Mouse (Mus musculus) T-helper 17 cell (primary cell): Measurements from ENCODE around the gene Gpr39.
"Not testable (repeated sequence)": the region's sequence is repeated elsewhere in the genome, so short reads cannot be mapped to it uniquely, and the experiment has no call there.

Experiments used
- in situ Hi-C, 2 experiments: fragments of 300-600 bp; cut with MboI, MseI; formaldehyde crosslinking; loops; 1 replicate in 1 of 2; 2 replicates in 1 of 2; pipeline ENCODE4 v1.15.1; 2025; ENCODE audit warnings: high pct_unique_total_duplicates in 2 of 2

Gene Gpr39

DNA sequence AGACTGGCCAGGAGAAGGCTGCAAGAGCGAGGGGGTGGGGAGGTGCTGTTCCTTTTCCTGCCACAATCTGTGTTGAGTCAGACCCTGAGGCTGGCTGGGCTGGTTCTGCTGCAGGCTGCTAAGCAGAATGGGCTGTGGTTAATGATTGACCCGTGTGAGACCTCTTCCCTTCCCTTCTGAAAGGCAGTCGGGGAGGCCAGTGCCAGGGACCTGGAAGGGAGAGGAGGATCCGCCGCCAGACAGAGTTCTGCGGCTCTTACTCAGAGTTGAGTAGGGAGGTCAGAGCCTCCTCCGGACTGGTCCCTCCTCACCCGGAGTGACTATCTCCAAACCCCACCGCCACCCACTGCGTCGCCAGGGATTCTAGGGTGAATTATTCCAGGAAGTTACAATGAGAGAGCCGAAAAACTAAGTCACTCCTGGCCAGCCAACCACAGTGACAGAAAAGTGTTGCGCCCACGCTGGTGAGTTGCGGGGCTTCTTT lies at the start of gene Gpr39:
Gene Gpr39, plus strand, starts transcription at position 206 of the 484 bp plus-strand sequence.
- in situ Hi-C loops: no loop called here

DNA sequence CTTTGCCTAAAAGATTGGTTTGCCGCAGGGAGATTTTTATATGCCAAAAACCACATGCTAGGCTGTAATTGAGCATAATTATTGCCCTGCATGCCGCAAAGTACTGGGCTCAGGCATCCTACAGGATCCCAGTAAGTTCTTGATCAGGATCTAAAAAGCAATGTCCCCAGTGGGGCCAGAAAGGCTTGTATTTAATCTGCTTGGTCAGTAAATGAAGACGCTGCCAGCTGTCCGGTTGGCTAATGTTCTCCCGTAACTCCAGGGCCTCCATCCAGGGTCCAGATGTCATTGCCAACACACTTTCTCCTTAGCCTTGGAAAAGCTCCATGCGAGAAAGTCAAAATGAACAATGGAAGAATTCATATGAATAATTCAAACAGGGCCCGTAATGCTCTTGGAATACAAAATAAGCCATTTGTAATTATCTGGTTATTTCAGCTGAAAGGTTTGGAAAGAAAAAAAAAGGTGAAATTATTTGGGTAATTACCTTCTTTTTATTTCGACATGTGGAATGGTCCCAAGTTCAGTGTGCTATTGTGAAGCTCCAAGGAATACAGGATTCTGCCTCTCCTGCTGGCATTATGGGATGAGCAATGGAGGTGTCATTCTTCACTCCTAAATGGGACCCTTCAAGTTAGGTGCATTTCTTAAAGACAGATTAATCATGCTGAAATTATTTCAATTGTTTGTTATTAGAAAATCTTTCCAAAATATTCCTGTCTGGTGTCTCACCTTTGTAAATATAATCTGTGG lies 37.1 kb upstream of the Gpr39 start:
- in situ Hi-C loops: no loop called here

DNA sequence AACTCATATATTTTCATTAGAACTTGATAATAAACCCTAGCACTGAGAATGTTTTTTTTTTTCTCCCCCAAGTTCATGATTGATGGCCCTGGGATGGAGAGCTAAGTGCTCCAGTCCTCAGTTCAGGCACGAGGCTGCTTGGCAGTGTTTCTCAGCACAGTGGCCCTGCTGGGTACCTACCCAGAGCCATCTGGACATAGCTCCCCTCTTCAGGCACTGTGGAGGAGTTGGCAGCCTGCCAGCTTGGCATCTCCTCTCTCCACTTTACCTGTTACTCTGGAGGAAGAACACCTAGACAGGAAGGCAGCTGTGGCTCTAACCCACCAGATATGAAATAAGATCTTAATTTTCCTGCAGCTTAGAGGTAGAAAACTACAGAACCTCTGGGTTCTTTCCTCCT lies 33.2 kb upstream of the Gpr39 start:
- in situ Hi-C loops: no loop called here

DNA sequence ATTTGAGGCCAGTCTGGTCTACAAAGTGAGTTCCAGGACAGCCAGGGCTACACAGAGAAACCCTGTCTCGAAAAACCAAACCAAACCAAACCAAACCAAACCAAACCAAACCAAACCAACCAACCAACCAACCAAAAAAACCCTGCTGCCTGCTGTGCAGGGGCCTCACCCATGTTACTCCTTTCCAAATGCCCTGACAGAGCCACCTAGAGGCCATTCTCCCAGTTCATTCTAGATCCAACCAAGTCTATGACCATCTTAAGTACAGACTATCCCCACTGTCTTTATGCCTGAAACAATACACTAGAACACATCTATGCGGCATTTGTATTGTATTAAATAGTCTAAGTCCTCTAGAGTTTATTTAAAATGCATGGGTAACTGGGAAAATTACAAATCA lies 30.0 kb upstream of the Gpr39 start:
- in situ Hi-C loops: not testable (repeated sequence)

DNA sequence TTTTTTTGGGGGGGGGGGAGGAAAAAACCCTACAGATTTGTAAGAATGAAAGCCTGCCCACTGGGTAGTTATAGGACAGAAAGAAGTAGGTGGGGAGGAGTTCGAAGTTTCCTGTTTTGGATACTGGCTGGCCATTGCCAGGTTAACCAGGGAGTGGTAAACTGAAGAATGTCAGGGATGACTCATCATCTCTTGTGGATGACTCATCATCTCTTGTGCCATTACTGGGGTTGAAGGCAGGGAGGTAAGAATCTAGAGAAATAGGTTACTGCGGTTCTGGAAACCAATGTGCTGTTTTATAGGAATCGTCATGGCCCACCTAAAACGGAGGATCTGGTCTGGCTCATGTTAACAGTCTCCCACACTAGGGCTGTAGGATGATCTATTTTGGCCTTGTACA lies 28.8 kb upstream of the Gpr39 start:
- in situ Hi-C loops: no loop called here

DNA sequence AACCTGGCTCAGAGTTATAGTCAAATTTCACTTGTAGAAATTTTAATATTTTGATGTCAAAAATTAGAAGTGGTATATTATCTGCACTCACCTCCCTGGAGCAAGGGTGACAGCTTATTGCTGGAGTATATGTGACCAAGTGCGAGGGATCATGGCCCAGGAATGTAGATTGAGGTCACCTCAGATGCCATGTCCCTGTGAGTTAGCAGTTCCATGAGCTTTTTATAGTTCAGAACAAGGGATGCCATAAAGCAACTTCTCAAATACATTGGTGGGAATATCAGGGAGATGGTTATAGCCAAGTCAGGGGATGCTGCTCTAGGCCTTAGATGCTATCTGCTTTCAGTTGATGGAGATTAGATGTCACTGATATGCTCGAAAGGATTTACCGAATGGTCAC lies 27.7 kb upstream of the Gpr39 start:
- in situ Hi-C loops: no loop called here

DNA sequence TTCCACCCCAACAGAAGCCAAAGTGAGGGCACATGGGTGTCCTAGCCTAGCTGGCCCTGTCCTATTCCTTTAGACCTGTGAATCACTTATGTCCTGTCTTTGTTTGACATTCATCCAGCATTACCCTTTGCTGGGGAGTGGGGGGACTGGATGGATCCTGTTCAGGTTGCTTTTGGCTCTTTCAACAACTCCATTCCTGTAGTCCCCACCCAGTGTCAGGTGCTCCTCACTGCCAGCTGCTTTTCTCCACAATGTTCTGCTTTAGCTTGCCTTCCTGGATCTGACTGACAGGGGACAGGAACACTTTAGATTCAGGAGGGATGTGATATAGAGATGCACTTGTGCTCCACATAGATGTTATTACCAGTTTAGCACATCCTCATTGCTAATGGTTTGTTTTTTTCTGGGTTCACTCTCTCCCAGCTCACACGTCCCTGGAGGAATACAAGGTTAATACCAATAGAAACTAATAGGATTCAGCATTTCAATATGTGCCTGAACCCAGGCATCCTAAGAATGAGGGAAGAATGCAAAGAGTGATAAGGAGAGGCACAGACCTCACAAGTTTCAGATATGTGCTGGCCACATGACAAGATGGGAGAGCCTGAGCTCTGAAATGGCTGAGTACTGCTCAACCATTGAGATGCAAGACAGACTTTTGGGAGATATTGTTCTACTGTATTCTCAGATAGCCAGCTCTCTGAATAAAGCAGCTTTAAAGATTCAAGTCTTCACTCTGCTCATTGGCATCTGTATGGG lies 23.8 kb upstream of the Gpr39 start:
- in situ Hi-C loops: loop anchor here in 1 of 2 experiments (10.0 kb wide), 1 partner anchor 1738 kb away; no protein-coding TSS in a partner anchor

DNA sequence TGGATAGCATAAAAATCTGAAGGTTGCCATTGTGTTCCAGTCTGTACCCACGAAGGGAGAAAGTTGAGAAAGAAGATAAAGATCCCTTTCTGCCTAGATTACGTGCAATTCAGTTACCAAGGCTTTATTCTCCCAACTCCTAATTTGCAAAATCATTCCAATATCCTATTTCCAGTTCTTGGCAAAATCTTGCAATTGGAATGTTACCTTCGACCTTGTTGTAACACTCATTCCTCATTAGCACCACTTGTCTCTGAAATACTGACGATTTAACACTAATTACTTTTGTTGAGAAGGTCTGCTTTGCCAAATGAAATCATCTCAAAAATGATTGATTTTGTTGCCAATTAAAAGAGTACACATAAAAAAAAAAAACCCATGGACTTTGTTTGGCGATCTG lies 19.4 kb upstream of the Gpr39 start:
- in situ Hi-C loops: loop anchor here in 1 of 2 experiments (10.0 kb wide), 1 partner anchor 1743 kb away; no protein-coding TSS in a partner anchor

DNA sequence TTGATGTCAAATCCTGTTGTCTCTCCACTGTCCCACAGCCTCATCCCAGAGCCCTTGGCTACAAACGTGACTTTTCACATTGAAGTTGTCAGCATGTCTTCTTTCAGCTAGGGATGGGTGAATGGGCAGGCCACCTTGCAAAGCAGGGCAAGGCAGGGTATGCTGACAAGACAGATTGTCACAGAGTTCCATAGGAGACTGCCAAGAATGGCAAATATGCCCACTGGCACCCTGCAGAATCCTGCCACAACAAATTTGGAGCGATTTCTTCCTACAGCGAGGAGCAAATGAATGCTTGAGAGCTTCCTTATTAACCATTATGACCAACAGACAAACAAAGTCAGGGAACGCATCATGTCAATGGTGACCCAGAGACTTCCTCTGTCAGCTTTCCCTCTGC lies 16.6 kb upstream of the Gpr39 start:
- in situ Hi-C loops: no loop called here

DNA sequence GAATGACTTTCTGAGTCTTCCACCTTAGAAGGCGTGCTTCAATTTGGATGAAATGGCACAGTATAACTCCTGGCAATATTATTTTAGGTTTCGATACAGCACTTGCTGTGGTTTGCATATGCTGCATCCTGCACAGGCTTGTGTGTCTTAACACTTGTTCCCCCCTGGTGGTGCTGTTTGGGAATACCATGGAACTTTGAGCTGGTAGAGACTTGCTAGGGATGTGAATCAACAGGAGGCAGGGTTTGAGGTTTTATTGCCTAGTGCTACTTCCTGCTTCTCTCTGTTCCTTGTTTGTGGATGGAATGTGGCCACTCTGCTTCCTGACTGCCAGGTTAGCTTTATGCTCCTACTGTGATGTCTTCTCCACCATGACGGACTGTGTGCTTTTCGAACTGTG lies 15.9 kb upstream of the Gpr39 start:
- in situ Hi-C loops: no loop called here

DNA sequence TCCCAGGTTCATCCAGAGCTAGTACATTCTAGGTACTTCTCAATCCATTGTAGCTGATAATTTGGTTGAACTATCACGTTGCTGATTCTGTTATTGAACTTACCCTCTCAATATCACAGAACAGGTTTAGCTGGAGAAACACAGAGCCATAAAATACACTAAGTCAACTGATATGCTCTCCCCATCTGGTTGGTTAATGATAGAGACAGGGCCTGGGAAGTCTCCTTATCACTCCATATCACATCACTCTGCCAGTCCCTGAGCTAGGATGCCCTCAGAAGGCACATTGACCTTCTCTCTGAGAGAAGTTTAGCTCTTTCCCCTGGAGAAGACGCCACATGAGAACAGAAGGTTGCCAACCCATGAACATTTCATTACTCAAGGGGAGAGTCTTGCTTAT lies 14.7 kb upstream of the Gpr39 start:
- in situ Hi-C loops: no loop called here

DNA sequence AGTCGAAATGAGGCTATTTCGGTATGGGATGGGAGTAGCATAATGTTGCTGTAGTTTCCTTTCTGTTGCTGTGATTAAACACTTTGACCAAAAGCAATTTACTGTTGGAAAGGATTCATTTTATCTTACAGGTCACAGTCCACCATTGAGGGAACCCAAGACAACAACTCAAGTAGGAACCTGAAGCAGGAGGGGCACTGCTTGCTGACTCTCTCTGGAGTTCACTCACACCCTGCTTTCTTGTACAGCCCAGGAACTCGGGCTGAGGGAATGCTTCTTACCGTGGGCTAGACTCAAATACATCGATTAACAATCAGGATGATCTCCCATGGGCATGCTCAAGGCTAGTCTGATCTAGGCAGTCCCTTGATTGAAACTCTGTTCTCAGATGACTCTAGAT lies 14.1 kb upstream of the Gpr39 start:
- in situ Hi-C loops: no loop called here

DNA sequence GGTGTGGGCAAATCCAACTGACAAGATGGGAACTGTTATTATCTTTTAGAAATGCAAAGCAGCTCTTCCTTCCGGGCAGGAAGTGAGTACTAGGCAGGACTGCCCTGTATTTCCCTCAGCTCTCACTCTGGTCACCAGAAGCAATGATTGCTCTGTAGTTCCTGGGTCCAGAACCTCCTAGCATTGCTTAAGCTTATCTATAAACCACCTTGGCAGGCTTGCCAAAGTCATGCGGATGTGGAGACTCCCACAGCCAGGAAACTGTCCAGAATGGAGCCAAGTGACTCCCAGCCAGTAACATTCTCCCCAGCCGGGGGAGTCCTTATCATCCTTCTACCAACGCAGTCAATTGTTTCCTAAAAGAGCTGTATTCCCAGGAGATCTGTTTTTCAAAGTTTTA lies 13.7 kb upstream of the Gpr39 start:
- in situ Hi-C loops: no loop called here

DNA sequence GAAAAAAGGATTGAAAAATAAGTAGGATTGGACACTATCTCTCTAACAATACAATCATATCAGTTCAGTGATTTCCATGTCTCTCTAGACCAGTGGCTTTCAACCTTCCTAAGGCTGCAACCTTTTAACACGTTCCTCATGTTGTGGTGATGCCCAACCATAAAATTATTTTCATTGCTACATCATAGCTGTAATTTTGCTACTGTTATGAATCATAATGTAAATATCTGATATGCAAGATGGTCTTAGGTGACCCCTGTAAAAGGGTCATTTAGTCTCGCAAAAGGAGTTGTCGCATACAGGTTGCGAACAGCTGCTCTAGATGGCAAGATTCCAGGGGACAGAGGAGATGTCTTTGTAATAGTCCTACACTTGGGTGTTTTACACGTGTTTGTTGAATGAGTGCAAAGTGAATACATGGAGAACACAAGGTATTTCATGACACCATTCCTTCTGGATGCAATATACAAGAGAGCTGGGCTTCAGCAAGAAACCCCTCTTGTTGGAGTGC lies 11.6 kb upstream of the Gpr39 start:
- in situ Hi-C loops: no loop called here

DNA sequence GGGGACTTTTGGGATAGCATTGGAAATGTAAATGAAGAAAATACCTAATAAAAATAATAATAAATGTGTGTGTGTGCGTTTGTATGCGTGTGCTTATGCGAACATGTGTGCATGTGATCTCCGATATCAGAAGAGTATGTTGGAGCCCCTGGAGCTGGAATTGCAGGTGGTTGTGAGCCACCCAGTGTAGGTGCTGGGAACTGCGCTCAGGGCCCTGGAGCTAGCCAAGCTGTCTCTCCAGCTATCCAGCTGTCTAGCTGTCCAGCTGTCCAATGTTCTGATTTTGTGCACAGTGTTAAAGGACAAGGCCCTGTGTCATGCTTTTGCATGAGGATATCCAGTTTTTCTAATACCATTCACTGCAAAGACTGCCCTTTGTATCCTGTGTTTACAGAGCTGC lies 7.8 kb upstream of the Gpr39 start:
- in situ Hi-C loops: no loop called here

DNA sequence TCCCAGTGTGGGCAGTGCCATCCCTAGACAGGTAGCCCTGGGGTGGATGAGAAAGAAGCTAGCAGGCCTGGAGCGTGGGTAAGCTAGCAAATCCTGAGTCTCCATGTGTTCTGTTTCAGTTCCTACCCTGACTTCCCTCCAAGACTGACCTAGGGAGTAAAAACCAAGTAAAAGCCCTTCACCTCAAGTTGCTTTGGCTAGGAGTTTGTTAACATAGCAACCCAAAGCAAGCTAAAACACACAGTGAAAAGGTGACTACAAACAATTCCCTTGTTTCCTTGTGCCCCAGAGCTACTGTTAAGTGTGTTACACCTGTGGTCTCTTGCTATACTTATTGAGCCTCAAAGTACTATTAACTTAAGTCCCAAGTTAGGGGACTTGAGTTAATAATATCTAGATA lies 1.6 kb upstream of the Gpr39 start:
- in situ Hi-C loops: no loop called here

DNA sequence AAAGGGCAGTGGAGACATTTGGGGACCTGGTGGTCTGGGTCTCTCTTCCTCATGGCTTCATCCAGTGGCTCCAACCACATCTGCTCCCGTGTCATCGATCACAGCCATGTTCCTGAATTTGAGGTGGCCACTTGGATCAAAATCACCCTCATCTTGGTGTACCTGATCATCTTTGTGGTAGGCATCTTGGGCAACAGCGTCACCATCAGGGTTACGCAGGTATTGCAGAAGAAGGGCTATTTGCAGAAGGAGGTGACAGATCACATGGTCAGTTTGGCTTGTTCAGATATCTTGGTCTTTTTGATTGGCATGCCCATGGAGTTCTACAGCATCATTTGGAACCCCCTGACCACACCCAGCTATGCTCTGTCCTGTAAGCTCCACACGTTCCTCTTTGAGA lies 491 bp downstream of the Gpr39 start:
- in situ Hi-C loops: no loop called here

DNA sequence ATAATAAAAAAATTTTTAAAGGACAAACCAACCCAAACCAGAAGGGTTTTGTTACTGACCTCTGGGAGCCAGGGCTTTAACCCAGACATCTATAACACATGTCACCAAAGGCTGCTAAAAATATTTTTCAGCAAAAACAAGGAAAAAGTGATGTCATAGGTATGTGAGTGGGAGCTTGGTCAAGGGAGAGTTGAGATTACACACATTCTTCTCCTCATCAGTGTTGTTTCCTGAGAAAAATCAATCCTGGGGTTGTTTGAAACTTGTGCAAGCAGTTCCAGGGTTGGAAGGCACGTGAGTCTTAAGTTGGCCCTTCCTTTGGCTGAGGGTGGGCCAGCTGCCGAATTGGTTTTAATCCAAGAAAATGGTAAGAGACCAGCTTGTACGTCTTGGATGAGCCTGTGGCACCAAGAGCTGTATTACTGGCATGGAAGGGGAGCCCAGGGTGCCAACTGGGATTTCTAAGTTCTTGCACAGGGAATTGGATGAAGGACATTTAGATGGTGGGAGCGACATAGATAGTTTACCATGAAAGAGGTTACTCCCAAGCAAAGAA lies 2.8 kb downstream of the Gpr39 start:
- in situ Hi-C loops: no loop called here

DNA sequence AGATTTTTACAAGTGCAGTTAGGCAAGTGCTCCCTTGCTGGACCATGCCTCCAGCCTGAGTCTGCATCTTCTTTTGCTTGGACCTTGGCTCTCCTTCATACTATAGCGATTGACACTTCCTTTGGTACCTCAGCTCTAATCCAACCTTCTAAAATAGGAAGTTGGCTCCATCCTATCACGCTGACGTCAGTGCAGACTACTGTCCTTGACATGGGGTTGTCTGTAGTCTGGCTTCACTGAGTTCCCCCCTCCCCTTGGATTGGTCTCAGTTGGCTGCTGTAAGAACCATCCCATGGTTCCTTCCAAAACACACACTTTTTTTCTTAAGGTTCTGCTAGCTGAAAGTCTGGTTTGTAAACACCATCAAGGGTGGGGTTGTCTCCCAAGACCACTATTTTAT lies 7.6 kb downstream of the Gpr39 start:
- in situ Hi-C loops: no loop called here

DNA sequence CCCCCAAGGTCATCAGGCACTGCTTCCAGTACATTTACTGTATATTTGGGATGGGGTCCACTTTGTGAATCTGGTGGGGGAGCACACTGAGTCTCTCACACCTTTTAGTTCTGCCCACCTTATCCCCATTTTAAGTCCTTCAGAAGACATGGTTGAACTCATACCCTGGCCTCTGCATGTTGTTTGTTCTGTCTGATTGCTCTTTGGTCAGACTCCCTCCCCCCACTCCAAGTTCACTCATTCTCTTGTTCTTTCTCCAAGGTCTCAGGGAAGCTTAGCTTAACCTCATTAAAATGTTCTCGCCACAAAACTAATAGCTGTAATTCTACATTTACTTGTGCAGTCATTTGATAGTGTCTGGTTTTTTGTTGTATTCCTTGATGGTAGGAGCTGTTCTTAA lies 8.5 kb downstream of the Gpr39 start:
- in situ Hi-C loops: no loop called here

DNA sequence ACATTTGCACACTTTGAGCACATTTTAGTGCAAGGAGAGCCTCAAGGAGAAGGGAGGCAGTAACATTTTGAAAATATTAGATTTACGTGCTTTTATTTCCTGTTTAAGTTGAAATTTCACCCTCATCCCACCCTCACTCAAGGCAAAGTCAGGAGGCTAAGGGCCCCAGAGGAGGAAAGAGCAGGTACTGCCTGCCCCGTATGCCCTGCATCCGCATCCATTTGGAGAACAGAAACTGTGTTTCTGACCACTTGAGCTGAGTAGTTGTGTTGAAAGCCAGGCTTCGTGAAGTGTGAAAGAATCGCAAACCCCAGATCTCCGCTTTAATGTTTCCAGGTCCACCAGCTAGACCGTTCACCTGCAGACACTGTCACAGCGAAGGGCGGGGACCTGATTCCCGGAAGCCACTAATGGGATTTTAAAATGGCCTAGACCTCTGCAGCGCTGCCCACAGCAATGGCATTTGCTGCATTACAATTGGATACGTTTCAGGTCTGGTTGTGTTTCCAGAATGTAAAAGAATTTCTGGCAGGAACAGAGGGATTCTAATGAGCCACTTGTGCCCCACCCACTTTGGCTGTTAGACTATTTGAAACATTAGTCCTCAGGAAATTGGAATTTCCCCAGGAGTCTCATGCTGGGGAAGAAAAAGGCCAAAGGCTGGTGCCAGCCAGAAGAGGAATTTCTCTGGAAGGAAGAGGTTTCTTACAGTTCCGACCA lies 11.1 kb downstream of the Gpr39 start:
- in situ Hi-C loops: no loop called here

DNA sequence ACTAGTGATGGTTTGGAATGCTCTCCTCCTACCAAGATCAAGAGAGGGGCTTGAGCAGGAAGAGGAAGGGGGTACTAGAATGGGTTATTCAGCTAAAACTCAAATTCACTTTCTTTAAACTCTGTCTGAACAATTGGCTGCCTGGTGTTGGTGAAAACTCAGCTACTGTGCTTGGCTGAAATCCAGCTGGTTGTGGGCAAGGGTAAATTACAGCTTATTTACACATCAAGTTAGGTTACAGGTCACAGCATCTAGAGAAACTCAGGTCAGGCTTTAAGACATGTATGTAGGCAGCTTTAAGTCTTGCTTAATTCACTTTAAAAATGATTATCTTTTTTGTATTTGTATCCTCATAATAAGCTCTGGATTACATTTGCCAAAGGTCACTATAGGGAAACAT lies 16.7 kb downstream of the Gpr39 start:
- in situ Hi-C loops: no loop called here
